Mouse (Mus musculus) heart, postnatal 14 days (tissue): Measurements from ENCODE around the gene Moxd2. TPM values are rescaled to one million over a fixed set of nuclear protein-coding genes. Genes with fewer than 3 reads are reported as not detected.

Source experiments
- DNase-seq, 2 experiments: peaks; one replicate each; pipeline ENCODE4 v3.0.0; 2021 to 2022
- intact Hi-C: fragments of 180-260 bp; cut with DNase I; formaldehyde crosslinking; loops from one replicate; pipeline ENCODE4 v1.15.1; 2025
- long read RNA-seq, 2 experiments: library from polyadenylated mRNA; stranded (forward); transcript quantifications; one replicate each; pipeline ENCODE4 v2.0.0; 2021
- total RNA-seq, 2 experiments: library from RNA; stranded (reverse); gene quantifications; 2 replicates each; pipeline ENCODE4 v1.2.3; 2021

Moxd2 gene
- not detected for total RNA-seq
- long read RNA-seq, experiment 1: 0 reads
- long read RNA-seq, experiment 2: 0 reads

DNA sequence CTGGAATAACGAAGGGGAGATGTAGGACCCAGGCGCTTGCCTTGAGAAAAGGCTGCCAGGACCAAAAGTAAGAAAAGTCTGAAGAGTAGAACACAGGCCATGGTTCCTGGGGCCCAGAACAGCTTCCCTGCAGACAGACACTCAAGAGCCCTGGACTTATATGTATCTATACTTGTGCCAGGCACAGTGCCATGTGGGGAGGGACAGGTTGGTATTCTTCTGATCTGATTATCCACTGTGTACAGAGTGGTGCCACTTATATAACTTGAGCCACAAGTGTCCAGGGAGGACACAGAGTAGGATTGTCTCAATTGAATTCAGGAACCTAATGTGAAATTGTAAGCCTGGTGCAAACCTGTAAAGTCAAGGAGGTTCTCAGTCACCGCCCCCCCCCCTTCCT lies at the start of gene Moxd2:
Moxd2 (minus strand) TSS at position 101 of the 400 bp plus-strand sequence.
- intact Hi-C loops: no loop called here
- DNase-seq: no peak

DNA sequence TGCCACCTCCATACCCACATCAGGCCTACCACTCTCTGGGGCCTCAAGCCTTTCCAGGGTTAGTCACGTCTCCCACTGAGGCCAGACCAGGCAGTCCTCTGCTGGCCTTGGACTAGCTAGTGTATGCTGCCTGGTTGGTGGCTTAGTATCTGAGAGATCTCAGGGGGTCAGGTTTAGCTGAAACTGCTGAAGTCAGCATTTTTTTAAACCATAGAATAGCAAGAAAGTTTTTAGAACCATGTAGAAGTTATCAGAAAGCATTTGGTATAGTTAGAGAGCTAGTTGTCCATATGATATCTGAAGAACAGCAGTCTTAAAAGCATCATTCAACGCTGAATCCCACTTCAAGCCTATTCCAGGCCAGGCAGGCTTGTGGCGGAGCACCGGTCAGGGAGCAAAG lies 32.7 kb upstream of the Moxd2 start:
- intact Hi-C loops: no loop called here
- DNase-seq: no peak

DNA sequence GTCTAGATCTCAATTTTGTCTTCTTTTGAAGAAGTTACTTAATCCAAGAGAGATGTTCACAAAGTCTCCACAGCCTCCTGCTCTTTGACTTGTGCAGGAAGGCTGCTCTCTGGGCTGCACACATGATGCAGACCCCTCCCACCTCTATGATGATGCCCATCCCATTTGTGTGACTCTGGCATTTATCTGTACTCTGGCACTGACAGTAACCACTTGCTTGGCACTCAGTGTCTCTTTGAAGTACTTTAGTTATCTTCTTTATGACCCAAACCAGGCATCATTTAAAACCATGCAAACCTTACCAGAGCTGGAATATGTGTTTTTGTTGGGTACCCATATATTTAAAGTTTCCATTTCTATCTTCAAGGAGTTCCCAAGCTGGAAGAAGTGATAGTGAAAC lies 13.0 kb upstream of the Moxd2 start, which contains the start of gene Prss58:
Prss58 (minus strand) TSS at position 101 of the 400 bp plus-strand sequence.
- intact Hi-C loops: no loop called here
- DNase-seq: no peak

DNA sequence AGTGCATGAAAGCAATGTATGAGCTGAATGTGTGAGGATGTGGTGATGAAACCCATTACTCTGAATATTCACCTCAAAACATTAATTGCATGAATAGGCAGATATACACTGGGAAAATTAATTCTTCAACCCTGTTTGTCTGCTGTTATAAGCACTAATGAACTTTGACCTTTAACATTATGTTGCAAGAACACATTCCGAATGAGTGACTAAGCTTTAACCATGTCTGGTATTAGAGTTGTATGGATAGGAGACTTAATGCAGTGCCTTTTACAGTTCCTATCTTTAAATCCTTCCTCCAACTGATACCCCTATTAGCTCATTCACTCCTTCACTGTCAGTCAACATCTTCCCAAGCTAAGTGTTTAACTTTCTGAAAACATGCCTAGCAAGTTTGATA lies 7.4 kb upstream of the Moxd2 start:
- intact Hi-C loops: no loop called here
- no peak for DNase-seq

DNA sequence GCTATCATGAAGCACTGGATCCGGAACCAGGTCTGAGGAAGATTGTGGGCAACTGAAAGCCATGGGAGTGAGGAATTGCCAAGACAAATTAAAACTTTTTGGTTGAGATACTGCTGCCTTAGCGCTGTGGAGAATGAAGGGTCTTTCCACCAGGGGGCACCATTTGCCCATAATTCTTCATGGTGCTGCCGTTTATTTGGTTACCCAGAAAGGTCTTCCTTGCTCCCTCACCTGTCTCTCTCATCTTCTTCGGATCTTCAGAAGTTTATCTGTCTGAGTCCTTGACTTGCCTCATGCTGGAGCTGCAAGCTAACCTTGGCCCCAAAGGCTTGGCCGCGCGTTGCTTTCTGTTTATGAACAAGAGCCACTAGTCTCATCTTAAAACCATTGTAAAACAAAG lies 6.3 kb upstream of the Moxd2 start:
- intact Hi-C loops: no loop called here
- DNase-seq: peak; percentile 13 to 26

DNA sequence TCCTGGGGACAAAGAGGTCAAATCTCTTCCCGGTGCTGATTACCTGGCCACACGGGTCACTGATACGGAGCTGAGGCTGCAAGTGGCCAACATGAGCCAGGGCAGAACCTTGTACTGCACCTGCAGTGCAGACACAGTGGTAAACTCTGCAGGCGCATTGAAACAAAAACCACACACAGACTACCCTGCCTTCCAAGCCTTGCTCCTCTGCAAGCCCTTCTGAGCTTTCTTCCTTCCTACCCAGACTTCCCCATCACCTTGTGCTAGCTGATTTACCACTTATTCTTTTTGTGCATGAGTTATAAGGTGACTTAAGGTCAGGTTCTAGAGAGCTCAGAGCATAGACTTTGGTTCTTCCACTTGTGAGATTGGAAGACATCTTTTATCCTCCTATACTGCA lies 4.5 kb upstream of the Moxd2 start:
- intact Hi-C loops: no loop called here
- DNase-seq: no peak

DNA sequence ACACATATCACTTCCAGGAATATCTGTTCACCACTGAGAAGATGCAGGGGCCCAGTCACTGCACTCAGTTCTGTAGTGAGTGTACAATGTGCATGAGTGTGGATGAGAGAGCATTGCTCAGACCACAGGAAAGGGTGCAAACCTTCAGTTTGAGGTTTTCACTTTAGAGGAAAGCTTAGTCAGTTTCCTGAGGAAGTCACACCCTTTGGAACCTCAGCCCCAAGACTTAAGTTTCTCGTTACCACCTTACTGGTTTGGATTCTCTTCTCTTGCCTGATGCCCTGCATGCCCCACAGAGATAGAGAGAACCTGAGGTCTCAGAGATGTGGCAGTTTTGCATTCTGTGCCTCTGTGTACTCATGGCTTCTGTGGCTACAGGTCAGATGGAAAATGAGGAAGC lies 3.7 kb upstream of the Moxd2 start:
- intact Hi-C loops: no loop called here

DNA sequence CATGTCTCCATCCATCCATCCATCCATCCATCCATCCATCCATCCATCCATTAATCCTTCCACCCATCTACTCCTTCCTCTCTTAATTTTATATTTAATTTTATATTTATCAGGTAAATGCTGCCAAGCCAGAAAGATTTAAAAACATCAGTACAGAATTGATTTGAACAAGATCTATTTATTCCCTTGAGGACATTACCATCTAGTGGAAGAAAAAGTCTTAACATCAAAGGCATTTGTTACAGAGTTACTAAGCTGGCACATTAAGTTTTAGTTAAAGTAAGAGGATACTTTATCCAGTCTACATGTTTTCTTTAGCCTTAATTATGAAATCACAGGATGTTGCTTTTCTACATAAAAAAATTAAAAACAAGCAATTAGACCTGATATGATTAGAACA lies 42.0 kb downstream of the Moxd2 start:
- no peak for DNase-seq

More for the DNA sequence above, 3.7 kb upstream of the Moxd2 start:
- DNase-seq: no peak

More for the DNA sequence above, 42.0 kb downstream of the Moxd2 start:
- intact Hi-C loops: no loop called here

Other genes starting within 250 kb of the Moxd2 start
- gene Prss58, start 12.9 kb upstream of the Moxd2 start, total RNA-seq: not detected
- gene 1700074P13Rik, start 53.1 kb upstream of the Moxd2 start, total RNA-seq: not detected
- gene Gm4744, start 64.4 kb upstream of the Moxd2 start, total RNA-seq: not detected
- not detected for gene 1810009J06Rik, start 77.3 kb upstream of the Moxd2 start, total RNA-seq
- not detected for gene Gm2663, start 112.0 kb upstream of the Moxd2 start, total RNA-seq
- gene 2210010C04Rik, start 148.0 kb upstream of the Moxd2 start, total RNA-seq: not detected